ENCODE assay signal across 15 mouse cellular contexts in the genomic region with DNA sequence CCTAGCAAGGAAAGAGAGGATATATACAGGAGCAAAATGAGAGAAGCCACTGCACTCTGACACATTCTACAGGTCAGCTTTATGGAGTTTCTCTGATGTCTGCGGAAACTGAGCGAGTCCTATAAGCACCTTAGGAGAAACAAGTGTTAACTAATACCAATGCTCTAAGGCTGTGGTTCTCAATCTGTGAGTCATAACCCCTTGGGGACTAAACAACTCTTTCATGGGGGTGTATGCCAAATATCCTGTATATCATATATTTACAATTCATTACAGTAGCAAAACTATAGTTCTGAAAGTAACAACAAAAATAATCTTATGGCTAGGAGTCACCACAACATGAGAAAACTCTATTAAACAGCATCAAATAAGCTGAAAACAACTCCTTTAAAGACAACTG.
"Had no signal": no experiment of that assay in that cellular context is flagged by ENCODE, and none has a peak within 500 bp of the region (broad histone marks: within the 10 kb centered on the region; RNA-seq: fewer than 3 reads in every experiment).

No protein-coding gene starts in this region.

- DNase-seq: liver, postnatal 0 days; lung, adult 2 months; lung, postnatal 14 days; lung, postnatal 36 days; right cerebral cortex, postnatal 14 days; thymus, adult 18-20 months; thymus, postnatal 14 days; thymus, postnatal 36 days had no signal

- ATAC-seq: liver, postnatal 0 days; lung, postnatal 0 days; midbrain, embryonic 13.5 days; midbrain, embryonic 15.5 days had no signal

- H3K27ac ChIP-seq: lung, embryonic 15.5 days; macrophage; midbrain, embryonic 13.5 days; midbrain, embryonic 15.5 days; neural tube, embryonic 12.5 days had no signal

- H3K4me3 ChIP-seq: lung, embryonic 15.5 days; megakaryocyte, embryonic 14.5 days; midbrain, embryonic 13.5 days; midbrain, embryonic 15.5 days; neural tube, embryonic 12.5 days had no signal
